Mouse (Mus musculus): ENCODE results near the gene 2900026A02Rik.

DNA sequence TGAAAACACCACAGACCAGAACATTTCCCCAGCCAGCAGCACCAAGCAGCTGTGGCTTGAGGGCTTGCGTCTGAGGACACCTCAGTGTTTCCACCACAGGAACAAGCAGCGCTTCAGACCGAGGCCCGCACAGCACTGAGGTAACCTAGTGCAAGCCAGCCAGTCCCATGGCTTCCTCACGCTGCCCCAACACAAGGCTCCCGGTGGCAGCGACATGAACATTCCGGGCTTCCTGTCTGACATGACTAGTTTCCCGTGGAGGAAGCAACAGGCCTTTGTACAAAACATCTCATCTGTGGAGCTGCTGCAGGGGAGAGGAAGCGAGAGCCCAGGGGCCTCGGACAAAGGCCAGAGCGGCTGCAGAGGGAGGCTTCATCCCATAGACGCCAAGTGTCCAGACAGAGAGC, 88.4 kb downstream of the 2900026A02Rik start:
- TF ChIP-seq TAL1 (IDR thresholded peaks at IDR 0.05; ENCODE audit: low read length) (no peak), GATA1 (IDR thresholded peaks at IDR 0.05; ENCODE audit: low read length) (no peak)
